Mouse (Mus musculus) adrenal gland, postnatal 36 days (tissue): ENCODE measurements around the gene Cc2d2a. TPM values are rescaled to one million over a fixed set of nuclear protein-coding genes. Genes with fewer than 3 reads are reported as not detected.

Experiments
- DNase-seq, 2 experiments: peaks; one replicate each; pipeline ENCODE4 v3.0.0; 2021; ENCODE audit warnings: mixed read lengths in 1 of 2
- total RNA-seq, 2 experiments: library from RNA; stranded (reverse); gene quantifications; 2 replicates each; pipeline ENCODE4 v1.2.3; 2021

The Cc2d2a gene
- total RNA-seq, 2 experiments from 2014 or later: 13.8 to 18.8 TPM

- no peak for DNase-seq
Measured at GRCm38 (mm10) chr5:43728375-43729165, 66.4 kb downstream of the Cc2d2a start.

- no peak for DNase-seq
Measured at GRCm38 (mm10) chr5:43732381-43732780, 70.2 kb downstream of the Cc2d2a start.

- DNase-seq: no peak
Measured at GRCm38 (mm10) chr5:43744187-43744586, 82.0 kb downstream of the Cc2d2a start.

- DNase-seq: no peak
Measured at GRCm38 (mm10) chr5:43745156-43745555, 83.0 kb downstream of the Cc2d2a start.

GRCm38 (mm10) chr5:43748039-43748438, 85.9 kb downstream of the Cc2d2a start:
- no peak for DNase-seq

- no peak for DNase-seq
Measured at GRCm38 (mm10) chr5:43749092-43749491, 86.9 kb downstream of the Cc2d2a start.

GRCm38 (mm10) chr5:43770618-43771354, 108.6 kb downstream of the Cc2d2a start:
- no peak for DNase-seq

GRCm38 (mm10) chr5:43771555-43771954, 109.4 kb downstream of the Cc2d2a start:
- no peak for DNase-seq

- peak in 1 of 2 experiments; percentile 4 for DNase-seq
Measured at GRCm38 (mm10) chr5:43776407-43776806, 114.3 kb downstream of the Cc2d2a start.

- no peak for DNase-seq
Measured at GRCm38 (mm10) chr5:43776993-43777392, 114.8 kb downstream of the Cc2d2a start.

GRCm38 (mm10) chr5:43778583-43778982, 116.4 kb downstream of the Cc2d2a start:
- DNase-seq: no peak

- DNase-seq: peak; percentile 49 to 59
Measured at GRCm38 (mm10) chr5:43781423-43781976, 119.4 kb downstream of the Cc2d2a start.

GRCm38 (mm10) chr5:43781977-43782930, 120.1 kb downstream of the Cc2d2a start:
- DNase-seq: peak; percentile 82 to 89

- no peak for DNase-seq
Measured at GRCm38 (mm10) chr5:43783996-43784395, 121.8 kb downstream of the Cc2d2a start.

GRCm38 (mm10) chr5:43786607-43787006, 124.5 kb downstream of the Cc2d2a start:
- DNase-seq: no peak

- DNase-seq: no peak
Measured at GRCm38 (mm10) chr5:43787976-43788752, 126.0 kb downstream of the Cc2d2a start.

Other genes with a start within 250 kb of the Cc2d2a start
- gene C1qtnf7, start 146.8 kb upstream of the Cc2d2a start, total RNA-seq: 1 to 10 TPM; 2.6 to 7.5 TPM
- gene Bst1, start 156.5 kb downstream of the Cc2d2a start, total RNA-seq: 1 to 10 TPM; 1.7 to 2.1 TPM
- gene Fbxl5, start 159.3 kb downstream of the Cc2d2a start, total RNA-seq: 10 to 100 TPM; 64.2 to 73.9 TPM
- 10 to 100 TPM; 12.9 to 18.4 TPM for gene Cd38, start 206.2 kb downstream of the Cc2d2a start, total RNA-seq